Mouse (Mus musculus): ENCODE measurements around the gene Ttc7b.

The Ttc7b gene

GRCm38 (mm10) chr12:100488368-100488767, 32.3 kb downstream of the Ttc7b start:
- DNase-seq (ENCODE audit: low spot score), result no peak

DNA sequence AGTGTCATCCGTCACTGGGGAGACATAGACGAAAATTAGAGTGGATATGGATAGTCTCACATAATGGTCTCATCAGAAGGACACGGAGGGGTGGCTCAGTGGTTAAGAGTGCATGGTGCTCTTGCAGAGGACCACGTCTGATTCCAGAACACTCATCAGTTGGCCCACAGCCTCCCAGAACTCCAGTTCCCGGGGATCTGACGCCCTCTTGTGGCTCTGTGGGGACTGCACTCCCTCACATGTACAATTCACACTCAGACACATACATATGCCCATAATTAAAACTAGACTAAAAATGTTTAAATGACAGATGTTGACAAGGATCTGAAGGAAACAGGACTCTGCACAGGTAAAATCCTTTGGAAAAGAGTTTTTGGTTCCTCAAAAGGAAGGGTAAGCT, 34.4 kb downstream of the Ttc7b start:
- no peak for DNase-seq (ENCODE audit: low spot score)

DNA sequence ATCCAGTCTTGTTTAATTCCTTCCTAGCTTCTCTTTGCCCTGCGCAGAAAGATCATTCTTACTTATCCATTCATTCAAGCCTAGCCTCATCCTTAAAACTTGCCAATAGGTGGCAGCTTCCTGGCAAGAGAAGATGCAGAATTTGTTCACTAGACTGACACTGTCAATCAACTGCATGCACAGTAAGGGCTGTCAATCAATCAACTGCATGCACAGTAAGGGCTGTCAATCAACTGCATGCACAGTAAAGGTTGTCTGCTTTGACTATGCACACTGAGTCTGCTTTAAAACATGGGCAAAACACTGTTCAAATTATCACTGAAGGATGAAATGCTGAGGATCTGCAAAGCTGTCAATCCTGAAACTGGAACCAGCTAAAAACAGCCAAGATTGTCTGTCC, 37.6 kb downstream of the Ttc7b start:
- no peak for DNase-seq (ENCODE audit: low spot score)

DNA sequence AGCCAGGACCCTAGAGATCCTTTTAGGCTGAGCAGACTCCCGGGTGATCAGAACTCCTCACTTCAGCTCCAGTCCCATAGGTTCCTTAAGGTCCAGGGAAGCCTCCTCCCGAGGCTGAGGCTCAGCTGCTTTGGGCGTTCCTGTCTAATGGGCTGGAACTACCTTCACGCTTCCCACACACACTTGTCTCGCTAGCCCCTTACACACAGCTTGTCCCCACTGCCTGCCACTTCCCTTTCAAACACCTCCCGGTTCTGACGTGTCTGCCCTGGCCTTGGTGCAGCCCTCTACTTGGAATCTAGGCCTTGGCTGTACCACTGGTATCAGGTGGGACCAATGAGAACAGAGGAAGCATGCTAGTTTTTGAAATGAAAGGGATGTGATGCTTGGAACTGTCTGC, 38.4 kb downstream of the Ttc7b start:
- no peak for DNase-seq (ENCODE audit: low spot score)

GRCm38 (mm10) chr12:100481443-100482026, 39.1 kb downstream of the Ttc7b start:
- DNase-seq (ENCODE audit: low spot score), result no peak

DNA sequence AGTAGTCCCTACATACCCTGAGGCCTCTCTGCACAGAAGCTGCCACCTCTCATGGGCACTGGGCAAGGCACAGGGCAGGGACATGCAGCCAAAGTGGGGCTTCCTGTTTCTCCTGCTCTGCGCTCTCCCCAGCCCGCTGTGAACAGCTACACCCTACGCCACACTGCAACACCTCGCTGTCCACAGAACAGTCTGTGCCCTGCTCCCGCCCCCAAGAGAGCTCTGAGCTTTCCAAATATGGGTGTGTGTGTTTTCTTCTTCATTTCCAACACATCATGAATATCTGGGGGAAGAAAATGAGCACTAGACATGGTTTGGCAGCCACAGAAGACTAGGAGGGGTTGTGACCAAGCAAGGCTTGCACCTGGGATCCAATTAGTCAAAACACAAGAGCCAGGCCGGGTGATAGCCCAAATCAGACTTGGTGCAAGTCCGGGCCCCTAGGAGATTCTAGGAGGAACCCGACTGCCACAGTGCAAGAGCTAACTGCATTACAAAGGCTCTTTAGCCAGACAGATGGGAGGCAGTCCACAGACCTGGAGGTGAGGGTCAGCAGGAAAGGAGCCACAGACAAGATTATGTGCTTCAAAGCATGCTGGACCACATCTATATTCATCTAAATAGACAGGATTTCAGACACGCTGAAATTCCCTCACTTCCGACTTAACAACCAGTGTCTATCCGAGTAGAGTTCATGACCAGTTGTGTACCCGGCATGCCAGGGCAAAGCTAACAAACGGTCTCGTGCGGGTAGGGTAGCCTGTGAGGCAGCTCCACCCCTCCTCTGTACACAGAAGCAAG, 39.8 kb downstream of the Ttc7b start:
- DNase-seq (ENCODE audit: low spot score), result no peak

DNA sequence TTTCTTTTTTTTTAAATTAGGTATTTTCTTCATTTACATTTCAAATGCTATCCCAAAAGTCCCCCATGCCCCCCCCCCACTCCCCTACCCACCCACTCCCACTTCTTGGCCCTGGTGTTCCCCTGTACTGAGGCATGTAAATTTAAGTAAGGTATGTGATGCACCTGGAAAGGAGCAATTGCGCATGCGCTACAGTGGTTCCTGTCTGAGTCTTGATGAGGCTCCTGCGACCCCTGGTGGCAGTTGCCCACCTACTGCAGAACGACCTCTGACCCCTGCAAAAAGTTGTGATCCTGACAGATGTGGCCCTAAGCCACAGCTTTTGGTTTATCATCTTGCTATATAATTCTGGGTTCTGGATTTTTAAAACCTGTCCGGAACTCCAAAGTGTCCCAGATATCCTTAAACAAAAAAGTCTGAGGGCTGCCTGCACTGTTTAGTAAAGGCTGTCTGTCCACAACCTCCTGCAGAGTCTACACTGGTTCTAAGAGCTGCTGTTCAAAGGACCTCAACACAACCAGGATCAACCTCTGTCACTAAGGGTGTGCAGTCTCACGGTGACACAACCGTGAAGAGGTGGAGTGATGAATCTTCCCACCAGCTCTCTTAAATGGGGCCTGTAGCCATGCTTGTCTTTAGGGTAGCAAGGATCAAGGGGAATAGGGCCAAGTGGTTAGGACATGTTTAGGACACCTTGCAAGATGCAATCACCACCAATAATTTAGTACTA, 40.6 kb downstream of the Ttc7b start:
- DNase-seq (ENCODE audit: low spot score), result peak; percentile 29

GRCm38 (mm10) chr12:100479270-100479869, 41.3 kb downstream of the Ttc7b start:
- no peak for DNase-seq (ENCODE audit: low spot score)

GRCm38 (mm10) chr12:100478615-100479014, 42.0 kb downstream of the Ttc7b start:
- DNase-seq (ENCODE audit: low spot score), result no peak

GRCm38 (mm10) chr12:100478151-100478550, 42.5 kb downstream of the Ttc7b start:
- DNase-seq (ENCODE audit: low spot score), result no peak

GRCm38 (mm10) chr12:100477474-100477873, 43.2 kb downstream of the Ttc7b start:
- no peak for DNase-seq (ENCODE audit: low spot score)

DNA sequence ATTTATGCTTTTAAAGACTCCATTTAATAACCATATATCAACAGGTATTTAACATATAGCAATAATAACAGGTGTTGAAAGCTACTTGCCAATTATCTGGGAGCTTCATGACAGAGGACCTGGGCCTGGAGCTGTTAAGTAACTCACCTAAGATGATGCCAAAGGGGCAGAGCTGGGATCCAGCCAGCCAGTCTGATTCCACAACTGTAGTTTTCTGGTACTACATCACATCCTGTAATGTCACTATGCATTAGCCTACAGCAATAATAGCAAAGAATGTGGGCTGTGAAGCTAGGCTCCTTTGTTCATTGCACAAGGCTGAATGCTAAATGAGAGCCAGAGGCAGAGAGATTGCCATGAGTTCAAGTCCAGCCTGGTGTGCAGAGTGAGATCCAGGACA, 44.3 kb downstream of the Ttc7b start:
- no peak for DNase-seq (ENCODE audit: low spot score)

GRCm38 (mm10) chr12:100475489-100475888, 45.1 kb downstream of the Ttc7b start:
- DNase-seq (ENCODE audit: low spot score), result no peak

GRCm38 (mm10) chr12:100474661-100475321, 45.8 kb downstream of the Ttc7b start:
- DNase-seq (ENCODE audit: low spot score), result no peak

DNA sequence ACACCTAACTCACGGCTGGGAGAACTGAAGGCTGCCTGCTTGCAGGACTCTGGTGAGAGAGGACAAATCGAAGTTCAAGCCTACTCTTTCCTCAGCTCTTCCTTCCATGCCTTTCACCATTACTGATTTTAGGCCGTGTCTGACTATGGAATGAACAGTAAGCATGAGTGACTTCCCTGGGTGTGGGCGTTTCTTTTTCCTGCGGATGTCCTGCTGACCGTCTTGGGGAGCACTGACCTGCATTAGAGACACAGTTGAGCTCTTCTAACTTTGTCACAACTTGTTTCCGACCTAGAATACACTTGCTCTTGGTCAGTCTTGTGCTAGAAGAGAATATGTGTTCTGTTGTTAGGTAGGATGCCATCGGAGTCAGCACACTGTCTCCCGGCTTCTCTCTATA, 50.3 kb downstream of the Ttc7b start:
- no peak for DNase-seq (ENCODE audit: low spot score)

DNA sequence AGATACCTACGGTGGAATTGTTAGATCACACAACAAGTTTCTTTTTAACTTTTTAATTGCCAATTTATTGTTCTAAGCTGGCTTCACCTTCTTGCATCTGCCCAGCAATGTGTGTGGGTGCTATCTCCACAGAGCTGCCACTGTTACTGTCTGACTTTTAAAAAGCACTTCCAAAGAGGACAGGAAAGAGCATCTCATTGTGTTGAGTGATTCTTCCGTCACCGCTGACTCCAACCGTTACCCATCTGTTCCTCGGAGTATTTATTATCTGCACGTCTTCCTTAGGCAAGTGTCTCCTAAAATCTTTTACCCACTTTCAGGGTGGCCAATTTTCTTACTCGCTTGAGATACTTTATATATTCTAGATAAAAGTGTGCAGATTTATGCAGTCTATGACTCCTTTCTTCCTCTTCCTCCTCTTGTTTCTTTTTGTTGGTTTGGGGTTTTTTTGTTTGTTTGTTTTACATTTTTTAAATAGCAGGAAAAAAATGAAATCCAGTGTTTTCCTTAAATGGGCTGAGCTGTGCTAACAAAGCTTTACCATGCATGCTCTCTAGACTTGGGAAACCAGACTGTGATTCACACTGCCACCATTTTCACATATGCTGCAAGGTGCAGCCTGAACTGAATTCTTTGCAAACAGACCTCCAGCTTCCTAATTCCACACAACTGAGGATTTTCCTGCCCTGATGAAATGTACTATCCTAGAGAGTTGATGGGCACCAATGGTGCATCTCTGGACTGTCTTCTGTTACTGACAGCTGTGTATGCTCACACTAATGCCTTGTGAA, 50.9 kb downstream of the Ttc7b start:
- no peak for DNase-seq (ENCODE audit: low spot score)

DNA sequence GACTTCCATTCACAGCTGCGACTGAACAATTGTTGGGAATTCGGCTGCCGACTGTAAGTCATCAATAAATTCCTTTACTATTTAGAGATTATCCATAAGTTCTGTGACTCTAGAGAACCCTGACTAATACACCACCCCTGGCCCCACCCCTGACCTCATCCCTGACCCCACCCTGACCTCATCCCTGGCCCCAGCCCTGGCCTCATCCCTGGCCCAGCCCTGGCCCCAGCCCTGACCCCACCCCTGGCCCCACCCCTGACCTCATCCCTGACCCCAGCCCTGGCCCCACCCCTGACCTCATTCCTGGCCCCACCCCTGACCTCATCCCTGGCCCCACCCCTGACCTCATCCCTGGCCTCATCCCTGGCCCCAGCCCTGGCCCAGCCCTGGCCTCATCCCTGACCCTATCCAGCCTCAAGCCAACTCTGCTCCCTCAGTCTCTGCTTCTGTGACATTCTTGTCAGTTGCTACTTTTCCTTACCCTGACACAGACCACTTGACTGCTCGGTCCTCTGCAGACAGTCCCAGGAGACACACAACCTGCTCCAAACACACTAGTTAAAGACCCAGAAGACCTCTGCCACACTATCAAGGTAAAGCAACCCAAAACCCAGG, 55.4 kb downstream of the Ttc7b start:
- no peak for DNase-seq (ENCODE audit: low spot score)

DNA sequence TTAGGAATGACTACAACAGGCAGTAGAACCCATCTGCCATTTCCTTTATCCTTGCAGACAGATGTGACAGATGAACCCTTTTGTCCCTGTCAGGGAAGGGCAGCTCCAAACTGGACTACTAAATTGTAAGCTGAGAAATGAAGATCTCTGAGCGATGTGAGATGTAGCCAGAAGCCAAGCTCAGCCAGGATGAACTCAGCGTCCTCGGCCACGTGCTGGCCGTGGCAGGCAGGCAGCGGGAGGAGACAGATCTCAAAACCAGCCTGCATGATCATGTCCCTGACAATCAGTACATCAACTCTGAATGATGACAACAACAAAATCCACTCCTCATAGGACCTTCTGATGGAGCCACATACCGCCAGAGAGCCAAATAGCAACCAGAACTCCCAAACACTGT, 62.9 kb downstream of the Ttc7b start:
- no peak for DNase-seq (ENCODE audit: low spot score)

GRCm38 (mm10) chr12:100456257-100456975, 64.2 kb downstream of the Ttc7b start:
- DNase-seq (ENCODE audit: low spot score), result no peak

DNA sequence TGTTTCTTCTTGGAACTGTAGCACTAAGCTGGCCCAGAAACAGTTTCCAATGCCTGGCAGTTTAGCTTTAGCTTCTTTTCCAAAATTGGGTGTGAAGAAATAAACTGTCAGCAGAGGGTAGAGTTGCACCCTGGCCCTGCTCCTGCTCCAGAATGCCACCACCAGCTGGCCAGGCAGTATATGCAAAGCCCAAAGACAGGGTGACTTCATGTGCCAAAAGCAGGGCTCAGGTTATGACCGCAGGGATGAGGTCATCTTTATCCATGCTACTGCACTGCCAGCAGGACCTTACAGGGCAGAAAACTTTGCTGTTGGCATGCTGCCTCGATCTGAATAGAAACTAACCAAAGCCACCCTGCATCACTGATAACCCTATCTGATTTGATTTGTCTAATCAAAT, 65.2 kb downstream of the Ttc7b start:
- DNase-seq (ENCODE audit: low spot score), result peak; percentile 69

Data from adipocyte (in vitro differentiated cells).